Comparison of ENCODE assay signal across 11 mouse cellular contexts in genomic region chr1:85838056-85838455, GRCm38 (mm10). TPM values are rescaled to one million over a fixed set of nuclear protein-coding genes. Genes with fewer than 3 reads are reported as not detected.
DNase-seq lines count a peak whose midpoint lies in the region; ATAC-seq lines count a peak whose summit lies in the region.
"Had no signal": no experiment of that assay in that cellular context is flagged by ENCODE, and none has a peak within 500 bp of the region (broad histone marks: within the 10 kb centered on the region; RNA-seq: fewer than 3 reads in every experiment).

No protein-coding gene starts in this region.

- 30% methylated on average over 4 of the region's 4 CpGs for WGBS in heart, embryonic 16.5 days
- 79% methylated on average over 4 of the region's 4 CpGs for WGBS in midbrain, embryonic 16.5 days

- H3K4me1 ChIP-seq in heart, embryonic 16.5 days (ENCODE audit: control insufficient read depth, insufficient read depth, low read length) = peaks cover 23% of the 10 kb centered on the region
- no peaks in the 10 kb centered on the region for H3K4me1 ChIP-seq in midbrain, embryonic 16.5 days (ENCODE audit: control insufficient read depth, insufficient read depth, low read length)
- H3K4me1 ChIP-seq: limb, embryonic 15.5 days had no signal

- no peak overlapping the region for H3K9ac ChIP-seq in heart, embryonic 16.5 days (ENCODE audit: low read length)
- no peak overlapping the region for H3K9ac ChIP-seq in midbrain, embryonic 16.5 days (ENCODE audit: low read depth, low read length)
- H3K9ac ChIP-seq: limb, embryonic 15.5 days had no signal

- H3K36me3 ChIP-seq in heart, embryonic 16.5 days (ENCODE audit: control insufficient read depth, insufficient read depth) = peaks cover 9% of the 10 kb centered on the region
- H3K36me3 ChIP-seq in midbrain, embryonic 16.5 days (ENCODE audit: control insufficient read depth, insufficient read depth, low read length) = 0 out of 2 replicates have a peak, but pooled peaks cover 4% of the 10 kb centered on the region

- DNase-seq in frontal cortex, postnatal 14 days (ENCODE audit: low spot score in 2 of 2) = no peak
- DNase-seq in A20 (ENCODE audit: low read depth, low spot score) = peak; percentile 64
- peak; percentile 71 for DNase-seq in lung, postnatal 36 days
- DNase-seq in frontal cortex, postnatal 36 days (ENCODE audit: low spot score in 2 of 2) = no peak
- DNase-seq: cerebellum, adult 8-10 months had no signal

- no peaks in the 10 kb centered on the region for H3K27me3 ChIP-seq in heart, embryonic 16.5 days (ENCODE audit: control insufficient read depth, insufficient read depth, low read length)
- no peaks in the 10 kb centered on the region for H3K27me3 ChIP-seq in midbrain, embryonic 16.5 days (ENCODE audit: control insufficient read depth, insufficient read depth, low read depth, low read length)
- H3K27me3 ChIP-seq: limb, embryonic 15.5 days had no signal

- no peak overlapping the region for H3K4me3 ChIP-seq in heart, embryonic 16.5 days (ENCODE audit: low read length)
- H3K4me3 ChIP-seq in midbrain, embryonic 16.5 days (ENCODE audit: low read depth, low read length) = no peak overlapping the region
- H3K4me3 ChIP-seq: heart, adult 2 months; limb, embryonic 15.5 days had no signal

- no peak overlapping the region; the same call in 1 of the 2 replicates for H3K27ac ChIP-seq in heart, embryonic 16.5 days (ENCODE audit: low read length)
- H3K27ac ChIP-seq in midbrain, embryonic 16.5 days (ENCODE audit: low read length) = no peak overlapping the region
- H3K27ac ChIP-seq: heart, adult 2 months; limb, embryonic 15.5 days had no signal

- no peaks in the 10 kb centered on the region for H3K9me3 ChIP-seq in heart, embryonic 16.5 days (replicated peaks; ENCODE audit: control insufficient read depth, low read length)
- no peaks in the 10 kb centered on the region for H3K9me3 ChIP-seq in midbrain, embryonic 16.5 days (replicated peaks; ENCODE audit: control insufficient read depth, low read length, poor library complexity, severe bottlenecking)
- H3K9me3 ChIP-seq: limb, embryonic 15.5 days had no signal

- no peak overlapping the region for H3K4me2 ChIP-seq in heart, embryonic 16.5 days (ENCODE audit: low read depth, low read length)
- H3K4me2 ChIP-seq in midbrain, embryonic 16.5 days (ENCODE audit: low read length) = no peak overlapping the region
- H3K4me2 ChIP-seq: limb, embryonic 15.5 days had no signal

- peak; percentile 62 for ATAC-seq in frontal cortex, adult (ENCODE audit: low TSS enrichment)
- ATAC-seq in heart, embryonic 16.5 days (replicated peaks; ENCODE audit: extremely low read depth, insufficient read depth, low FRiP score) = peak; percentile 72; the same call in 1 of the 2 replicates
- no peak for ATAC-seq in midbrain, embryonic 16.5 days
- no peak for ATAC-seq in erythroid progenitor cell, adult 5-6 weeks (replicated peaks; ENCODE audit: low FRiP score, poor library complexity, severe bottlenecking)

RNA-seq across cellular contexts. Expression of gene Cab39, which starts 44.8 kb away (rescaled TPM):
- 23.5 and 24.1 TPM in 2 replicates for polyA plus RNA-seq in heart, embryonic 16.5 days (2015; fragmentation: Nextera tagmentation; extraction: Ambion mirVana)
- polyA plus RNA-seq in midbrain, embryonic 16.5 days (2015; fragmentation: Nextera tagmentation; extraction: Ambion mirVana) = 49.4 and 51.1 TPM in 2 replicates
- 42.3 and 44.0 TPM in 2 replicates for total RNA-seq in erythroid progenitor cell, adult 5-6 weeks (2015; ENCODE audit: low replicate concordance)
- 46.5 and 52.2 TPM in 2 replicates for total RNA-seq in erythroid progenitor cell, adult 5-6 weeks (2017; ENCODE audit: low replicate concordance)

RNA-seq across cellular contexts. Expression of gene Itm2c, which starts 56.0 kb away (rescaled TPM):
- 188 TPM in 2 replicates for polyA plus RNA-seq in heart, embryonic 16.5 days (2015; fragmentation: Nextera tagmentation; extraction: Ambion mirVana)
- 249 and 258 TPM in 2 replicates for polyA plus RNA-seq in midbrain, embryonic 16.5 days (2015; fragmentation: Nextera tagmentation; extraction: Ambion mirVana)
- total RNA-seq in erythroid progenitor cell, adult 5-6 weeks (2015; ENCODE audit: low replicate concordance) = 3.4 and 9.4 TPM in 2 replicates
- total RNA-seq in erythroid progenitor cell, adult 5-6 weeks (2017; ENCODE audit: low replicate concordance) = 6.3 and 12.1 TPM in 2 replicates

RNA-seq across cellular contexts. Expression of gene A630001G21Rik, which starts 59.6 kb away (rescaled TPM):
- 0.86 and 2.6 TPM in 2 replicates for polyA plus RNA-seq in heart, embryonic 16.5 days (2015; fragmentation: Nextera tagmentation; extraction: Ambion mirVana)
- 0.19 and 0.27 TPM in 2 replicates for polyA plus RNA-seq in midbrain, embryonic 16.5 days (2015; fragmentation: Nextera tagmentation; extraction: Ambion mirVana)
- 14.4 and 23.5 TPM in 2 replicates for total RNA-seq in erythroid progenitor cell, adult 5-6 weeks (2015; ENCODE audit: low replicate concordance)
- total RNA-seq in erythroid progenitor cell, adult 5-6 weeks (2017; ENCODE audit: low replicate concordance) = 6.3 and 6.7 TPM in 2 replicates

Comparison
In these comparisons a context has a peak if more than half of its experiments do, and no peak if none do; other contexts are left out.
1. ATAC-seq: peak in frontal cortex, adult (single experiment) and heart, embryonic 16.5 days (single experiment); none in midbrain, embryonic 16.5 days (single experiment) and erythroid progenitor cell, adult 5-6 weeks (single experiment).
2. DNase-seq: peak in A20 (single experiment) and lung, postnatal 36 days (single experiment); none in frontal cortex, postnatal 14 days (0 of 2) and frontal cortex, postnatal 36 days (0 of 2).